Mouse (Mus musculus) kidney, postnatal 0 days (tissue): ENCODE data around the gene Nkx2-5. TPM values are rescaled to one million over a fixed set of nuclear protein-coding genes. Genes with fewer than 3 reads are reported as not detected.

Experiments
- ATAC-seq: fragments of 200-750 bp; cut with Nextera tagmentation; replicated peaks from 2 replicates; pipeline ENCODE4 v1.8.0; 2017; ENCODE audit warnings: low read depth, moderate number of reproducible peaks, moderate TSS enrichment, moderate library complexity; ENCODE audit not compliant: low FRiP score
- DNase-seq: peaks from one replicate; pipeline ENCODE4 v3.0.0-alpha.2; 2016; ENCODE audit warnings: low spot score
- H3K27ac ChIP-seq: fragments of 300-500 bp; sonication (generic); 2 replicates; pipeline ENCODE4 v1.5.1; 2014; ENCODE audit warnings: mild to moderate bottlenecking
- H3K27me3 ChIP-seq: fragments of 300-500 bp; sonication (generic); 2 replicates; pipeline ENCODE4 v1.6.1; 2014; ENCODE audit warnings: low read length, mixed read lengths; ENCODE audit not compliant: insufficient read depth
- H3K36me3 ChIP-seq: fragments of 300-500 bp; sonication (generic); 2 replicates; pipeline ENCODE4 v1.6.1; 2014; ENCODE audit warnings: low read length, mixed read lengths; ENCODE audit not compliant: insufficient read depth
- H3K4me1 ChIP-seq: fragments of 300-500 bp; sonication (generic); replicated peaks from 2 replicates; pipeline ENCODE4 v1.6.1; 2014; ENCODE audit warnings: antibody characterized with exemption, low read length, mixed read lengths; ENCODE audit not compliant: insufficient read depth
- H3K4me2 ChIP-seq: fragments of 300-500 bp; sonication (generic); 2 replicates; pipeline ENCODE4 v1.6.1; 2014; ENCODE audit warnings: mild to moderate bottlenecking, low read length, moderate library complexity, mixed read lengths
- H3K4me3 ChIP-seq: fragments of 300-500 bp; sonication (generic); replicated peaks from 2 replicates; pipeline ENCODE4 v1.5.1; 2014; ENCODE audit warnings: low read depth, low read length
- H3K9ac ChIP-seq: fragments of 300-500 bp; sonication (generic); 2 replicates; pipeline ENCODE4 v1.6.1; 2014; ENCODE audit warnings: low read depth, low read length
- H3K9me3 ChIP-seq: fragments of 300-500 bp; sonication (generic); replicated peaks from 2 replicates; pipeline ENCODE4 v1.6.1; 2016; ENCODE audit warnings: low read length, inconsistent platforms, mixed read lengths
- CTCF ChIP-seq: IDR thresholded peaks from 2 replicates; pipeline ENCODE4 v1.5.1; 2016; ENCODE audit warnings: antibody characterized with exemption, low read depth, mild to moderate bottlenecking, moderate library complexity
- WGBS: fragments of 180-500 bp; shearing (Covaris S2); extraction: QIAGEN DNeasy Blood & Tissue Kit; methylation state at CpG from one replicate; pipeline ENCODE4 v1.1.7; 2014; 5-methylcytosine and 5-hydroxymethylcytosine counted together
- polyA plus RNA-seq: library from polyadenylated mRNA; unstranded; fragments of >200 nt; fragmentation: Nextera tagmentation; extraction: Ambion mirVana; gene quantifications from 2 replicates; pipeline ENCODE4 v1.2.1, GENCODE M21; 2015

Gene Nkx2-5
- polyA plus RNA-seq, 1 experiment from 2014 or later, result not detected

DNA sequence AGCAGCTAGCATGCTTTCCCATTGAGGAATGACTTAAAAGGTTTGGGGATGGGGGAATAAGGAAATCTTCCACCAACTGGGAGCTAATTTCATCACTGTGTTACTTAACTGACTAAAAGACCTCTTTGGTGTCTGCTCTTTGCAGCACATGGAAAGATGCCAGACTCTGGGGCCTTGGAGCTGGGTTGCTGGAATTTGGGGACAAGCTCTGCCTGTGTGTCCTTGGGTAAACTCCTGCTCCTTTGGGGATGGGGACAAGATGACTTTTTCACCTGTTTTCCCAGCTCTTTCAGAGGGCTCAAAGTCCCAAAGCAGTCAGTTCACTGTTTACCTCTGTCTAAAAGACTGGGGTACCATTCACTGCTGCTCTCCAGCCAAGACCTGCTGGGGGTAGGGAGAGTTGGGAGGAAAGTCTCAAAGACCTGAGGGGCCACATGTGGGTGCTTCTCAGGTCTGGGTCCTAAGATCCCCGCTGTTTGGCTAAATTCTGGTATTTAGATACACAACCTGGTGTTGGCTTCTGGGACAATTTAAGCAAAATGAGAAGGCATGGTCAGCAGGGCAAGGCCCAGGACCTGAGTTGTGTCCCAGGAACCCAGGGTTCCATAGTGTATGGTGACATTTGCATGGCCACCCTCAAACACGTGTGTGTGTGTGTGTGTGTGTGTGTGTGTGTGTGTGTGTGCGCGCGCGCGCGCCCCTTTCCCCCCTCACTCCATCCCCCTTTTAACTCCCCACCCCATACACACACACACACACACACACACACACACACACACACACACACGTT lies 9.6 kb downstream of the Nkx2-5 start:
- no peaks in the 10 kb centered on the region for H3K36me3 ChIP-seq
- H3K4me1 ChIP-seq, result no peaks in the 10 kb centered on the region
- H3K4me2 ChIP-seq, result no peak overlapping the region
- H3K9me3 ChIP-seq, result no peaks in the 10 kb centered on the region
- H3K27me3 ChIP-seq, result peaks cover 67% of the 10 kb centered on the region
- H3K4me3 ChIP-seq, result no peak overlapping the region
- TF ChIP-seq CTCF, result no peak
- no peak overlapping the region for H3K9ac ChIP-seq
- DNase-seq (no peak), ATAC-seq (no peak)
- WGBS, result 57% methylated on average over 9 of the region's 9 CpGs
- H3K27ac ChIP-seq, result no peak overlapping the region

DNA sequence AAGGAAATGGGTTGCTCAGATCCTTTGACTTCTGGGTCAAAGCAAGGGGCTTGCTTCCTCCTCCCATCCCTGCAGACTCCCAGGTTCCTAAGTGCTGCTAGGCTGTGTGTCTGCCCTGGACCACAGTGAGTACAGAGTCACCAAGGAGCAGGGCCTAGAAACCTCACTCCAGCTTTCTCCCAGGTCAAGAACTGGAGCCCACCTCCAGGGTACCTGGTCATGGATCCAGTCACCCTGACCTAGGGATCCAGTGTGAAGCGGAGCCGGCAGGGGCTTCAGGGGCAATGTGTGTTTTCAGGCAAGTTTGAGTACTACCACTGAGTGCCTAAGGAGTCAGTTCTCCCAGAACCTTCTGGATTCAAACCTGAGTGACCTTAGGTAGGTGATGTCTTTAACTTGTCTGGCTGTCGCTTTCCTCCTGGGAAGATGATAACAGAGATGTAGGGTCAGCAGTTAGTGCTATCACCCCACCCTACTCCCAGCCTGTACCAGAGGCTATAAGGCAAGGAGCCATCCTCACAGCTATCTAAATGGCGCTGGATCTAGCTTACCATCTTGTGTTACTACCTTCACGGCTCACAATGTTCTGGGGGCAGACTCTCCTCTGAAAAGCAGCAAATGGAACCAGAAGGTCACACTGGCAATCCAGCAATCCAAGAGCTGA lies 10.4 kb downstream of the Nkx2-5 start:
- Histone ChIP-seq H3K27me3 (peaks cover 59% of the 10 kb centered on the region), H3K36me3 (no peaks in the 10 kb centered on the region), H3K9ac (no peak overlapping the region), H3K4me2 (no peak overlapping the region), H3K27ac (no peak overlapping the region), H3K9me3 (no peaks in the 10 kb centered on the region), H3K4me3 (no peak overlapping the region), H3K4me1 (no peaks in the 10 kb centered on the region)
- no peak for TF ChIP-seq CTCF
- DNase-seq (no peak), ATAC-seq (no peak)
- WGBS, result 62% methylated on average over 5 of the region's 5 CpGs

DNA sequence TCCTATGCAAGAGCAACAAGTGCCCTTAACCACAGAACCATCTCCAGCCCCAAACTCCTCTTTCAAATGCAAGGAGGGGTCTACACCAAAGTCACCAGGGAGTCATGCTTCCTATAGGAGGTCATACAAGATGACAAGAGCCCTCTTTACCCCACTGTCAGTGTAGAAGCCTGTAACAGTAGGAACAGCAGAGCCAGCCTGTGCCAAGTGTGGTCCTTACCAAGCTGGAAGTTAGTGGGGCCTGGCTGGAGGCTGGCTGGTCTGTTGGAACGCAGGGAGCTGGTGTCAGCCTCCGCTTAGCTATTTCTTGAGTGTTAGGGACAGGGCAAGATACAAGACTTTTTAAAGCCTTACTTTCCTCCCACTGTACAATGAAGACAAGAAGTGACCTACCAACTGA lies 11.0 kb downstream of the Nkx2-5 start:
- peaks cover 53% of the 10 kb centered on the region for H3K27me3 ChIP-seq

DNA sequence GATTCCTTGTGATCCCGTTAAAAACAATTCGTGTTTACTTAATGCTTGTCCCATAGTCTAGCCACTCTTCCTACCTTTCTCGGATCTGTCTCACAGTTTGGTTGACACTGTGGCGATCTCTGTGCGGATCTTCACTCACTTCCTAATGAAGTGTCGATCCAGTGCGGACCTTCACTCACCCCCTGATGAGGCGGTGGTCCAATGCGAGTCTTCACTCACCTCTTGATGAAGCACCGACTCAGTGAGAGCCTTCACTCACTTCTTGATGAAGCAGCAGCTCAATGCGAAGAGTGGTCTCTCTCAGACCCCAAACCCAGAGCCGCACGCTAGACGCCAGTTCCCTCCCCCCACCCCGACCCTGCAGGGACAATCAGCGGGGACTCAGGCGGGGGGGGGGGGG lies 18.7 kb downstream of the Nkx2-5 start:
- no peaks in the 10 kb centered on the region for H3K4me1 ChIP-seq
- no peaks in the 10 kb centered on the region for H3K36me3 ChIP-seq
- H3K4me2 ChIP-seq, result no peak overlapping the region
- no peak for TF ChIP-seq CTCF
- no peak for DNase-seq
- WGBS, result 74% methylated on average over 16 of the region's 17 CpGs
- H3K27ac ChIP-seq, result no peak overlapping the region
- no peak overlapping the region for H3K9ac ChIP-seq
- H3K9me3 ChIP-seq, result no peaks in the 10 kb centered on the region
- no peaks in the 10 kb centered on the region for H3K27me3 ChIP-seq
- no peak for ATAC-seq
- no peak overlapping the region for H3K4me3 ChIP-seq

More for the DNA sequence above, 11.0 kb downstream of the Nkx2-5 start:
- DNase-seq (no peak), ATAC-seq (no peak)
- Histone ChIP-seq H3K4me3 (no peak overlapping the region), H3K9ac (no peak overlapping the region), H3K9me3 (no peaks in the 10 kb centered on the region), H3K36me3 (no peaks in the 10 kb centered on the region), H3K4me2 (no peak overlapping the region), H3K4me1 (no peaks in the 10 kb centered on the region), H3K27ac (no peak overlapping the region)
- 86% methylated on average over 2 of the region's 2 CpGs for whole genome bisulfite sequencing
- TF ChIP-seq CTCF, result no peak

DNA sequence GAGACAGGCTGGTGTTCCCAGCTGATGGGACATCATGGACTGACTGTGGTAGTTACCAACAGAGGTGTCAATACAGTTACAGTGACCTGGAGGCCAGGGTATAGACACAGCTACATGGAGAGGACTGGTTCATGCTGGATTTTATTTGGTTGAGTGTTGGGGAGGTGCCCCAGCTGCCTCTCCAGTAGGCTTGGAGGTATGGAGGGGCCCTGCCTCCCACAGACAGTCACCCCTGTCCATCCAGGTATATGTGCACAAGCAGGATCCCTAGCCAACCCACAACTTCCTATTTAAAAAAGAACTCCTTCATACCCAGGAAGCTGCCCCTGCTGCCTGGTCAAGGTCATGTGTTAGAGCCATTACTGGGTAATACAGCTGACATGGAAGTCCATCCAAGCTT lies 27.0 kb downstream of the Nkx2-5 start:
- TF ChIP-seq CTCF, result no peak
- no peak for ATAC-seq
- no peaks in the 10 kb centered on the region for H3K36me3 ChIP-seq
- H3K27ac ChIP-seq, result no peak overlapping the region
- DNase-seq, result no peak
- H3K4me3 ChIP-seq, result no peak overlapping the region
- no peak overlapping the region for H3K9ac ChIP-seq
- no peaks in the 10 kb centered on the region for H3K27me3 ChIP-seq
- H3K4me2 ChIP-seq, result no peak overlapping the region
- H3K4me1 ChIP-seq, result no peaks in the 10 kb centered on the region
- H3K9me3 ChIP-seq, result no peaks in the 10 kb centered on the region

DNA sequence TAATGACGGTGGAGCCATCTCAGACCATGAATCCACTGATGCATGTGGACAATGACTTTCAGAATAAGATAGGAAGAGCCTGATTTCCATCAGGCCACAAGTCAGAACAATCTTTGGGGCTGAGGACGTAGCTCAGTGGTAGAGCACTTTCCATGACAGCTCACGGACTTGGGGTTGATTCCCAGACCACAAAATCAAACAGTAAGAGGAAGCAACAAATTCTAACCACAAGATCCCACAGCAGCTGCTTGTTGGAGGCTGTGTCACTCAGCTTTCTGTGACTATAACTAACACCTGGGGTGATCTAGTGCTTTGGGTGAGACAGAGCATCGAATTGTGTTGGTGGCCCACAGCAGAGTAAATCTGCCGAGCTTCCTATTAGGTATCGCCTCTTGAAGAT lies 28.0 kb downstream of the Nkx2-5 start:
- no peak overlapping the region for H3K27ac ChIP-seq
- WGBS, result 77% methylated on average over 6 of the region's 6 CpGs
- DNase-seq (no peak), ATAC-seq (no peak)
- TF ChIP-seq CTCF, result no peak
- no peaks in the 10 kb centered on the region for H3K36me3 ChIP-seq
- H3K4me1 ChIP-seq, result no peaks in the 10 kb centered on the region
- H3K4me3 ChIP-seq, result no peak overlapping the region
- H3K9me3 ChIP-seq, result no peaks in the 10 kb centered on the region
- H3K4me2 ChIP-seq, result no peak overlapping the region
- no peak overlapping the region for H3K9ac ChIP-seq
- no peaks in the 10 kb centered on the region for H3K27me3 ChIP-seq

DNA sequence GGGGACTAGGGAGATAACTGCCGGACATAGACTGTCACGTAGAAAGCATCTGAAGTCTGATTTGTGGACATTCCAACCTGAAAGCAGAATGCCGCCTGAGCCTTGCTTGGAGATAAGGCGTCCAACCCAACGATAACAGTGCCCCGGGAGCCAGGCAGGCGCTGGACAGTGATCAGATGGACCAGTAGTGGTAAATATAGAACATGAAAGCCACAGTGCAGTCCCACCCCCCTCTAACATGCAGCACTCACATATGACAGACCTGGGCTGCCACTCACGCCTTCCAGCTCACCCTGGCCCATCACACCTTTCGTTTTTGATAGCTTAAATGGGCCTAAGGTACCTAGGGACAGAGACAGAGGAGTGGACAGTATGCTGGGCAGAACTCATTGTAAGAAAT lies 31.3 kb downstream of the Nkx2-5 start:
- ATAC-seq, result no peak
- Histone ChIP-seq H3K9me3 (no peaks in the 10 kb centered on the region), H3K4me3 (no peak overlapping the region), H3K27me3 (no peaks in the 10 kb centered on the region), H3K9ac (no peak overlapping the region), H3K27ac (no peak overlapping the region), H3K4me1 (no peaks in the 10 kb centered on the region), H3K4me2 (no peak overlapping the region), H3K36me3 (no peaks in the 10 kb centered on the region)
- DNase-seq, result no peak
- TF ChIP-seq CTCF, result no peak
- WGBS, result 81% methylated on average over 9 of the region's 9 CpGs
